Mouse (Mus musculus): ENCODE data around the gene Fshr.

Fshr gene

GRCm38 (mm10) chr17:89034627-89035026 lies 165.8 kb downstream of the Fshr start:
- in situ Hi-C loops (cut with MseI, MboI), result no loop called here

- in situ Hi-C loops (cut with MseI, MboI), result no loop called here
Measured at GRCm38 (mm10) chr17:89032981-89033380, 167.5 kb downstream of the Fshr start.

GRCm38 (mm10) chr17:89019518-89019917 lies 181.0 kb downstream of the Fshr start:
- in situ Hi-C loops (cut with MseI, MboI), result no loop called here

- in situ Hi-C loops (cut with MseI, MboI), result no loop called here
Measured at GRCm38 (mm10) chr17:89017002-89017401, 183.5 kb downstream of the Fshr start.

- in situ Hi-C loops (cut with MseI, MboI), result no loop called here
Measured at GRCm38 (mm10) chr17:89013691-89014090, 186.8 kb downstream of the Fshr start.

GRCm38 (mm10) chr17:89009117-89009516 lies 191.4 kb downstream of the Fshr start:
- in situ Hi-C loops (cut with MseI, MboI), result no loop called here

- in situ Hi-C loops (cut with MseI, MboI), result no loop called here
Measured at GRCm38 (mm10) chr17:89008680-89009079, 191.8 kb downstream of the Fshr start.

GRCm38 (mm10) chr17:89005959-89006358 lies 194.5 kb downstream of the Fshr start:
- in situ Hi-C loops (cut with MseI, MboI), result no loop called here

- in situ Hi-C loops (cut with MseI, MboI), result no loop called here
Measured at GRCm38 (mm10) chr17:88999907-89000306, 200.6 kb downstream of the Fshr start.

GRCm38 (mm10) chr17:88998243-88998642 lies 202.2 kb downstream of the Fshr start:
- in situ Hi-C loops (cut with MseI, MboI), result no loop called here

- in situ Hi-C loops (cut with MseI, MboI), result no loop called here
Measured at GRCm38 (mm10) chr17:88991238-88991637, 209.2 kb downstream of the Fshr start.

- in situ Hi-C loops (cut with MseI, MboI), result no loop called here
Measured at GRCm38 (mm10) chr17:88980708-88981355, 219.6 kb downstream of the Fshr start.

GRCm38 (mm10) chr17:88974538-88974937 lies 225.9 kb downstream of the Fshr start:
- in situ Hi-C loops (cut with MseI, MboI), result no loop called here

GRCm38 (mm10) chr17:88966028-88966427 lies 234.4 kb downstream of the Fshr start:
- in situ Hi-C loops (cut with MseI, MboI), result no loop called here

- in situ Hi-C loops (cut with MseI, MboI), result no loop called here
Measured at GRCm38 (mm10) chr17:88954011-88954410, 246.5 kb downstream of the Fshr start.

- in situ Hi-C loops (cut with MseI, MboI), result no loop called here
Measured at GRCm38 (mm10) chr17:88938153-88938681, 262.3 kb downstream of the Fshr start.

- in situ Hi-C loops (cut with MseI, MboI), result no loop called here
Measured at GRCm38 (mm10) chr17:88937341-88938152, 262.9 kb downstream of the Fshr start.

- in situ Hi-C loops (cut with MseI, MboI), result no loop called here
Measured at GRCm38 (mm10) chr17:88936941-88937340, 263.5 kb downstream of the Fshr start.

All from mouse trophoblast stem cell (cell line).